Mouse (Mus musculus) heart, embryonic 14.5 days (tissue): ENCODE results near the gene Zcwpw1. TPM values are rescaled to one million over a fixed set of nuclear protein-coding genes. Genes with fewer than 3 reads are reported as not detected.

Experiments used
- ATAC-seq: fragments of 200-750 bp; cut with Nextera tagmentation; 2 replicates; pipeline ENCODE4 v1.8.0; 2017; ENCODE audit warnings: low read depth, moderate TSS enrichment; ENCODE audit not compliant: insufficient number of reproducible peaks, insufficient read depth, low FRiP score
- H3K27ac ChIP-seq, 2 experiments: fragments of 200-500 bp in 1 of 2; fragments of 300-500 bp in 1 of 2; sonication (generic) in 1 of 2; replicated peaks in 1 of 2; 2 replicates each; pipeline ENCODE4 v1.5.1; 2012 to 2014; ENCODE audit warnings: low read depth in 2 of 2, low read length in 2 of 2, control low read depth in 1 of 2, mild to moderate bottlenecking in 1 of 2, mixed read lengths in 1 of 2; ENCODE audit not compliant: control insufficient read depth in 1 of 2, insufficient read depth in 1 of 2
- H3K27me3 ChIP-seq: fragments of 300-500 bp; sonication (generic); 2 replicates; pipeline ENCODE4 v1.6.1; 2014; ENCODE audit warnings: mild to moderate bottlenecking, low read length, control low read depth; ENCODE audit not compliant: control insufficient read depth, insufficient read depth
- H3K36me3 ChIP-seq: fragments of 300-500 bp; sonication (generic); 2 replicates; pipeline ENCODE4 v1.6.1; 2014; ENCODE audit warnings: mild to moderate bottlenecking, control low read depth, low read length, mixed read lengths; ENCODE audit not compliant: control insufficient read depth, insufficient read depth
- H3K4me1 ChIP-seq, 2 experiments: fragments of 200-500 bp in 1 of 2; fragments of 300-500 bp in 1 of 2; sonication (generic) in 1 of 2; 2 replicates each; pipeline ENCODE4 v1.6.1; 2012 to 2014; ENCODE audit warnings: low read length in 2 of 2, control low read depth in 1 of 2, mixed read lengths in 1 of 2; ENCODE audit not compliant: control insufficient read depth in 2 of 2, insufficient read depth in 2 of 2
- H3K4me2 ChIP-seq: fragments of 300-500 bp; sonication (generic); 2 replicates; pipeline ENCODE4 v1.6.1; 2014; ENCODE audit warnings: mild to moderate bottlenecking, low read length
- H3K4me3 ChIP-seq, 2 experiments: fragments of 200-500 bp in 1 of 2; fragments of 300-500 bp in 1 of 2; sonication (generic) in 1 of 2; 2 replicates each; pipeline ENCODE4 v1.5.1; 2012 to 2014; ENCODE audit warnings: low read length in 2 of 2, mild to moderate bottlenecking in 2 of 2, control low read depth in 1 of 2, low read depth in 1 of 2, moderate library complexity in 1 of 2; ENCODE audit not compliant: control insufficient read depth in 1 of 2, insufficient read depth in 1 of 2
- H3K9ac ChIP-seq: fragments of 300-500 bp; sonication (generic); 2 replicates; pipeline ENCODE4 v1.6.1; 2014; ENCODE audit warnings: mild to moderate bottlenecking, low read length
- H3K9me3 ChIP-seq: fragments of 300-500 bp; sonication (generic); 2 replicates; pipeline ENCODE4 v1.6.1; 2016; ENCODE audit warnings: low read length, control low read depth; ENCODE audit not compliant: control insufficient read depth
- WGBS: fragments of 180-500 bp; shearing (Covaris S2); extraction: QIAGEN DNeasy Blood & Tissue Kit; methylation state at CpG from one replicate; pipeline ENCODE4 v1.1.7; 2014; 5-methylcytosine and 5-hydroxymethylcytosine counted together
- polyA plus RNA-seq: library from polyadenylated mRNA; unstranded; fragments of >200 nt; fragmentation: Nextera tagmentation; extraction: Ambion mirVana; gene quantifications from 2 replicates; pipeline ENCODE4 v1.2.1, GENCODE M21; 2014

Zcwpw1 gene
- polyA plus RNA-seq, 1 experiment from 2014 or later, result 7.6 TPM

- H3K9me3 ChIP-seq, result no peaks in the 10 kb centered on the region
- H3K9ac ChIP-seq, result no peak overlapping the region
- H3K4me2 ChIP-seq, result no peak overlapping the region
- H3K36me3 ChIP-seq, result peaks cover 50% of the 10 kb centered on the region
- H3K27me3 ChIP-seq, result no peaks in the 10 kb centered on the region
- H3K27ac ChIP-seq, result no peak overlapping the region
- H3K4me1 ChIP-seq, result peaks cover 20 to 44% of the 10 kb centered on the region in 2 experiments
- no peak overlapping the region for H3K4me3 ChIP-seq
- WGBS, result 88% methylated on average over 7 of the region's 7 CpGs
- ATAC-seq, result no peak
Observed at GRCm38 (mm10) chr5:137781661-137782060, 5.9 kb upstream of the Zcwpw1 start.

GRCm38 (mm10) chr5:137782776-137783522, 4.6 kb upstream of the Zcwpw1 start:
- no peak for ATAC-seq
- H3K4me3 ChIP-seq, result peak overlapping the region in 1 of 2 experiments; percentile 63; a peak in 2 of 4 replicates
- H3K27me3 ChIP-seq, result no peaks in the 10 kb centered on the region
- WGBS, result 76% methylated on average over 13 of the region's 13 CpGs
- no peaks in the 10 kb centered on the region for H3K9me3 ChIP-seq
- peaks cover 23 to 39% of the 10 kb centered on the region in 2 experiments for H3K4me1 ChIP-seq
- peaks cover 50% of the 10 kb centered on the region for H3K36me3 ChIP-seq
- peak overlapping the region; percentile 96 for H3K9ac ChIP-seq
- H3K27ac ChIP-seq, result no peak overlapping the region
- H3K4me2 ChIP-seq, result peak overlapping the region; percentile 71

GRCm38 (mm10) chr5:137783901-137784540, 3.6 kb upstream of the Zcwpw1 start:
- WGBS, result 61% methylated on average over 9 of the region's 9 CpGs
- Histone ChIP-seq H3K27me3 (no peaks in the 10 kb centered on the region), H3K4me2 (peak overlapping the region; percentile 71), H3K36me3 (peaks cover 50% of the 10 kb centered on the region), H3K9ac (peak overlapping the region; percentile 96), H3K9me3 (no peaks in the 10 kb centered on the region), H3K4me3 (peak overlapping the region; percentile 2 to 63; a peak in 3 of 4 replicates), H3K27ac (no peak overlapping the region), H3K4me1 (peaks cover 26 to 36% of the 10 kb centered on the region in 2 experiments)
- no peak for ATAC-seq

GRCm38 (mm10) chr5:137784546-137784945, 3.1 kb upstream of the Zcwpw1 start:
- ATAC-seq, result no peak
- WGBS, result 82% methylated on average over 14 of the region's 14 CpGs
- Histone ChIP-seq H3K4me2 (peak overlapping the region; percentile 71), H3K36me3 (peaks cover 50% of the 10 kb centered on the region), H3K9ac (peak overlapping the region; percentile 96), H3K9me3 (no peaks in the 10 kb centered on the region), H3K4me3 (peak overlapping the region; percentile 62 to 63), H3K4me1 (peaks cover 26 to 36% of the 10 kb centered on the region in 2 experiments), H3K27ac (no peak overlapping the region), H3K27me3 (no peaks in the 10 kb centered on the region)

GRCm38 (mm10) chr5:137785164-137786031, 2.2 kb upstream of the Zcwpw1 start:
- H3K36me3 ChIP-seq, result peaks cover 46% of the 10 kb centered on the region
- H3K9me3 ChIP-seq, result no peaks in the 10 kb centered on the region
- WGBS, result 2% methylated on average over 48 of the region's 62 CpGs
- H3K9ac ChIP-seq, result peak overlapping the region; percentile 96
- H3K27ac ChIP-seq, result peak overlapping the region; percentile 97 to 98
- no peak for ATAC-seq
- peak overlapping the region; percentile 71 for H3K4me2 ChIP-seq
- H3K4me3 ChIP-seq, result peak overlapping the region; percentile 62 to 63
- no peaks in the 10 kb centered on the region for H3K27me3 ChIP-seq
- peaks cover 26 to 28% of the 10 kb centered on the region in 2 experiments for H3K4me1 ChIP-seq

GRCm38 (mm10) chr5:137786109-137786942, 1.3 kb upstream of the Zcwpw1 start:
- Histone ChIP-seq H3K4me1 (peaks cover 26 to 28% of the 10 kb centered on the region in 2 experiments), H3K4me2 (peak overlapping the region; percentile 77), H3K9me3 (no peaks in the 10 kb centered on the region), H3K27me3 (no peaks in the 10 kb centered on the region), H3K27ac (peak overlapping the region; percentile 97 to 98), H3K36me3 (peaks cover 37% of the 10 kb centered on the region), H3K9ac (peak overlapping the region; percentile 96), H3K4me3 (peak overlapping the region; percentile 62 to 63)
- WGBS, result under 1% methylated on average over 75 of the region's 79 CpGs
- peak; percentile 92 for ATAC-seq
